Mouse (Mus musculus) bone marrow, adult 2 months (tissue): Measurements from ENCODE around the gene Fyco1. TPM values are rescaled to one million over a fixed set of nuclear protein-coding genes. Genes with fewer than 3 reads are reported as not detected.
"Not testable (repeated sequence)": the region's sequence is repeated elsewhere in the genome, so short reads cannot be mapped to it uniquely, and the experiment has no call there.

Experiments
- H3K27ac ChIP-seq: fragments of 200-500 bp; 2 replicates; pipeline ENCODE4 v1.5.1; 2012; ENCODE audit warnings: low read depth, mild to moderate bottlenecking, control low read depth, inconsistent platforms, low read length; ENCODE audit not compliant: control insufficient read depth, poor library complexity, insufficient read depth
- H3K4me1 ChIP-seq: fragments of 200-500 bp; 2 replicates; pipeline ENCODE4 v1.6.1; 2011; ENCODE audit warnings: low read length; ENCODE audit not compliant: control insufficient read depth, insufficient read depth
- H3K4me3 ChIP-seq: fragments of 200-500 bp; replicated peaks from 2 replicates; pipeline ENCODE3; 2011; ENCODE audit warnings: mild to moderate bottlenecking, low read depth, low read length, control low read depth; ENCODE audit not compliant: control insufficient read depth
- CTCF ChIP-seq: fragments of 200-500 bp; IDR thresholded peaks from 2 replicates; pipeline ENCODE4 v1.5.1; 2011; ENCODE audit warnings: low read length, control low read depth; ENCODE audit not compliant: control insufficient read depth, insufficient read depth
- POLR2A ChIP-seq: fragments of 200-500 bp; IDR thresholded peaks from 2 replicates; pipeline ENCODE4 v1.6.1; 2011; ENCODE audit warnings: low read depth, mild to moderate bottlenecking, control low read depth, low read length, borderline replicate concordance; ENCODE audit not compliant: control insufficient read depth
- WGBS: fragments of 180-500 bp; shearing (Covaris S2); methylation state at CpG from one replicate; pipeline ENCODE4 v1.1.7; 2018; 5-methylcytosine and 5-hydroxymethylcytosine counted together
- polyA plus RNA-seq: library from polyadenylated mRNA; stranded (reverse); fragments of >200 nt; gene quantifications from 2 replicates; pipeline ENCODE4 v1.2.4, GENCODE M21; 2011; ENCODE audit warnings: low replicate concordance; ENCODE audit not compliant: missing spikeins, insufficient read depth, insufficient read length

Gene Fyco1
- polyA plus RNA-seq, 1 experiment: 12.2 TPM

DNA sequence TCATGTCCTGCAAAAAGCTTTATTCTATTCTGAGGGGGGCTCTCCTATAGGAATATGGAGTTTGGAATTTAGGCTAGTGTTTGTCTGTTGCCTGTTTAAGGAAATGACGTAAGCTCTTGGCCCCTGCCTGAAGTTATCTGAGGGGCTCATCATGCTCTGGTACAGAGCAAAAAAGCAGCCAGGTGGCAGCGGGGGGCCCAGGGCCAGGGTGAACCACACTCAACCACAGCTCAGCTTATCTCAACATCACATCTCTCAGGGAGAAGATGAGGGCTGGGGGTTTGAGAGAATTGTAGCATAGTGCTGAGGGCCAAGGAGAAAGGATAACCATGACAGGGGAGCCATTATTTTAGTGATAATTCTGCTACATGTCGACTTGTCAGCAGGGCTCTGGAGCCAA, 94.9 kb downstream of the Fyco1 start:
- WGBS: 33% methylated on average over 3 of the region's 3 CpGs
- H3K4me1 ChIP-seq: no peaks in the 10 kb centered on the region; the same call in none of the 2 replicates
- H3K27ac ChIP-seq: no peak overlapping the region
- H3K4me3 ChIP-seq: no peak overlapping the region
- TF ChIP-seq POLR2A (no peak), CTCF (no peak)

GRCm38 (mm10) chr9:123754333-123754732, 97.4 kb downstream of the Fyco1 start:
- Histone ChIP-seq H3K27ac (no peak overlapping the region), H3K4me3 (no peak overlapping the region), H3K4me1 (no peaks in the 10 kb centered on the region; the same call in none of the 2 replicates)
- TF ChIP-seq CTCF: no peak
- no peak for TF ChIP-seq POLR2A
- 8% methylated on average over 4 of the region's 4 CpGs for WGBS

DNA sequence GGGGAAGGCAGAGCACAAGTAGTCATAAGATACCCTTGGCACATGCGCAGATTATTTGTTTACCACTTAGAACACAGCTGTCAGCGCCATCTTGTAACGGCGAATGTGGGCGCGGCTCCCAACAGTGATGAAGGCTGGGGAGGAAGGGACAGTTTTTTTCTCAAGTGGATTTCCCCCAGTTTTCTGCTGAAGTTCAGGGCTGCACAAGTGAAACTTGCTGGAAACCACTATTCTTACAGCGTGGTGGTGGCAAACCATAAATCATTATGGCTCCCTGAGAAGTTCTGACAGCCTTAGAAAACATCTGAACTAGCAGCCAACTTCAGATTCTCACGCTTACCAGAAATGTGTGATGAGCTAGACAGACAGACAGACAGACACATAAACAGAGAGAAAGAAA, 102.0 kb downstream of the Fyco1 start:
- WGBS: 55% methylated on average over 8 of the region's 8 CpGs
- not testable (repeated sequence) for H3K4me3 ChIP-seq, H3K27ac ChIP-seq, H3K4me1 ChIP-seq

- H3K4me1 ChIP-seq: no peaks in the 10 kb centered on the region
- H3K27ac ChIP-seq: no peak overlapping the region
- 85% methylated on average over 4 of the region's 4 CpGs for WGBS
- H3K4me3 ChIP-seq: no peak overlapping the region
- TF ChIP-seq POLR2A (no peak), CTCF (no peak)
These were observed 110.9 kb downstream of the Fyco1 start for GRCm38 (mm10) chr9:123740799-123741198.

Other genes starting within 250 kb of the Fyco1 start
- gene Slc6a20b, start 219.3 kb downstream of the Fyco1 start, polyA plus RNA-seq: 3.1 and 7.7 TPM in 2 replicates
- 0.25 and 0.97 TPM in 2 replicates for gene Ccr9, start 173.5 kb downstream of the Fyco1 start, polyA plus RNA-seq
- 20.2 and 22.0 TPM in 2 replicates for gene Slc6a20a, start 173.0 kb downstream of the Fyco1 start, polyA plus RNA-seq
- gene Lztfl1, start 134.2 kb downstream of the Fyco1 start, polyA plus RNA-seq: 5.9 and 10.7 TPM in 2 replicates
- not detected in 2 replicates for gene Cxcr6, start 45.4 kb downstream of the Fyco1 start, polyA plus RNA-seq
- not detected in 2 replicates for gene Xcr1, start 10.1 kb upstream of the Fyco1 start, polyA plus RNA-seq
- 4.8 and 12.0 TPM in 2 replicates for gene Ccr1, start 116.8 kb upstream of the Fyco1 start, polyA plus RNA-seq
- not detected in 2 replicates for gene Ccr1l1, start 126.5 kb upstream of the Fyco1 start, polyA plus RNA-seq
- 4.4 and 10.1 TPM in 2 replicates for gene Ccr3, start 170.1 kb upstream of the Fyco1 start, polyA plus RNA-seq